Mouse (Mus musculus) intestine, embryonic 15.5 days (tissue): ENCODE measurements around the gene Mcpt2. TPM values are rescaled to one million over a fixed set of nuclear protein-coding genes. Genes with fewer than 3 reads are reported as not detected.
"Not testable (repeated sequence)": the region's sequence is repeated elsewhere in the genome, so short reads cannot be mapped to it uniquely, and the experiment has no call there.

Experiments used
- ATAC-seq: fragments of 200-750 bp; cut with Nextera tagmentation; 2 replicates; pipeline ENCODE4 v1.8.0; 2017; ENCODE audit warnings: moderate TSS enrichment, moderate library complexity
- H3K27ac ChIP-seq: fragments of 300-500 bp; sonication (generic); 2 replicates; pipeline ENCODE4 v1.5.1; 2015; ENCODE audit warnings: mild to moderate bottlenecking, inconsistent platforms
- H3K27me3 ChIP-seq: fragments of 300-500 bp; sonication (generic); replicated peaks from 2 replicates; pipeline ENCODE4 v1.6.1; 2015; ENCODE audit warnings: inconsistent platforms
- H3K36me3 ChIP-seq: fragments of 300-500 bp; sonication (generic); 2 replicates; pipeline ENCODE4 v1.6.1; 2015; ENCODE audit warnings: inconsistent platforms
- H3K4me1 ChIP-seq: fragments of 300-500 bp; sonication (generic); replicated peaks from 2 replicates; pipeline ENCODE4 v1.6.1; 2015; ENCODE audit warnings: inconsistent platforms
- H3K4me2 ChIP-seq: fragments of 300-500 bp; sonication (generic); replicated peaks from 2 replicates; pipeline ENCODE4 v1.6.1; 2015; ENCODE audit warnings: mild to moderate bottlenecking, inconsistent platforms
- H3K4me3 ChIP-seq: fragments of 300-500 bp; sonication (generic); replicated peaks from 2 replicates; pipeline ENCODE4 v1.5.1; 2015; ENCODE audit warnings: inconsistent platforms
- H3K9ac ChIP-seq: fragments of 300-500 bp; sonication (generic); 2 replicates; pipeline ENCODE4 v1.6.1; 2015; ENCODE audit warnings: inconsistent platforms
- H3K9me3 ChIP-seq: fragments of 300-500 bp; sonication (generic); 2 replicates; pipeline ENCODE4 v1.6.1; 2016; ENCODE audit warnings: inconsistent platforms
- WGBS: fragments of 180-500 bp; shearing (Covaris S2); methylation state at CpG from one replicate; pipeline ENCODE4 v1.1.7; 2015; 5-methylcytosine and 5-hydroxymethylcytosine counted together
- polyA plus RNA-seq: library from polyadenylated mRNA; unstranded; fragments of >200 nt; fragmentation: Nextera tagmentation; extraction: Ambion mirVana; gene quantifications from 2 replicates; pipeline ENCODE4 v1.2.1, GENCODE M21; 2015

The Mcpt2 gene
- 0.40 and 0.58 TPM in 2 replicates for polyA plus RNA-seq

GRCm38 (mm10) chr14:56041792-56042191 lies at the start of gene Mcpt2:
Gene Mcpt2, plus strand, starts transcription at chr14:56042041.
- not testable (repeated sequence) for H3K27me3 ChIP-seq, H3K27ac ChIP-seq, H3K9me3 ChIP-seq, H3K36me3 ChIP-seq, H3K9ac ChIP-seq, H3K4me2 ChIP-seq, H3K4me1 ChIP-seq, H3K4me3 ChIP-seq, ATAC-seq
- WGBS, result 81% methylated on average over 1 of the region's 1 CpGs

GRCm38 (mm10) chr14:56013147-56013546 lies 28.7 kb upstream of the Mcpt2 start:
- no peak overlapping the region for H3K27ac ChIP-seq
- no peaks in the 10 kb centered on the region for H3K36me3 ChIP-seq
- no peaks in the 10 kb centered on the region for H3K4me1 ChIP-seq
- no peaks in the 10 kb centered on the region for H3K9me3 ChIP-seq
- no peaks in the 10 kb centered on the region for H3K27me3 ChIP-seq
- 77% methylated on average over 3 of the region's 3 CpGs for whole genome bisulfite sequencing
- H3K4me2 ChIP-seq, result no peak overlapping the region
- ATAC-seq, result no peak
- H3K9ac ChIP-seq, result no peak overlapping the region
- no peak overlapping the region for H3K4me3 ChIP-seq

GRCm38 (mm10) chr14:56013924-56014323 lies 27.9 kb upstream of the Mcpt2 start:
- H3K27ac ChIP-seq, result no peak overlapping the region
- H3K4me3 ChIP-seq, result no peak overlapping the region
- no peak overlapping the region for H3K9ac ChIP-seq
- WGBS, result 91% methylated on average over 2 of the region's 2 CpGs
- H3K36me3 ChIP-seq, result no peaks in the 10 kb centered on the region
- H3K4me1 ChIP-seq, result no peaks in the 10 kb centered on the region
- no peaks in the 10 kb centered on the region for H3K9me3 ChIP-seq
- ATAC-seq, result no peak
- no peak overlapping the region for H3K4me2 ChIP-seq
- no peaks in the 10 kb centered on the region for H3K27me3 ChIP-seq

GRCm38 (mm10) chr14:56017671-56018070 lies 24.2 kb upstream of the Mcpt2 start, which contains the start of gene Mcpt1:
Gene Mcpt1, plus strand, starts transcription at chr14:56017971.
- 62% methylated on average over 3 of the region's 3 CpGs for WGBS
- H3K36me3 ChIP-seq, H3K4me2 ChIP-seq, H3K27ac ChIP-seq, H3K4me3 ChIP-seq, H3K27me3 ChIP-seq, H3K4me1 ChIP-seq, H3K9me3 ChIP-seq, H3K9ac ChIP-seq, ATAC-seq: not testable (repeated sequence)

- WGBS, result 51% methylated on average over 1 of the region's 1 CpGs
- no peak overlapping the region for H3K4me2 ChIP-seq
- no peak overlapping the region for H3K27ac ChIP-seq
- H3K27me3 ChIP-seq, result no peaks in the 10 kb centered on the region
- no peaks in the 10 kb centered on the region for H3K4me1 ChIP-seq
- H3K4me3 ChIP-seq, result no peak overlapping the region
- H3K36me3 ChIP-seq, result no peaks in the 10 kb centered on the region
- H3K9me3 ChIP-seq, result no peaks in the 10 kb centered on the region
- no peak for ATAC-seq
- no peak overlapping the region for H3K9ac ChIP-seq
Observed at GRCm38 (mm10) chr14:56019446-56019845, 22.4 kb upstream of the Mcpt2 start.

- WGBS, result 67% methylated on average over 4 of the region's 4 CpGs
- H3K4me3 ChIP-seq, H3K4me2 ChIP-seq, H3K4me1 ChIP-seq, H3K27me3 ChIP-seq, H3K9me3 ChIP-seq, H3K36me3 ChIP-seq, H3K9ac ChIP-seq, H3K27ac ChIP-seq, ATAC-seq: not testable (repeated sequence)
Observed at GRCm38 (mm10) chr14:56021305-56021704, 20.5 kb upstream of the Mcpt2 start.

GRCm38 (mm10) chr14:56030395-56030794 lies 11.4 kb upstream of the Mcpt2 start, which contains the start of gene Mcpt9:
Gene Mcpt9, minus strand, starts transcription at chr14:56030495.
- WGBS, result 76% methylated on average over 3 of the region's 3 CpGs
- H3K4me3 ChIP-seq, H3K4me1 ChIP-seq, H3K27me3 ChIP-seq, ATAC-seq, H3K27ac ChIP-seq, H3K9ac ChIP-seq, H3K9me3 ChIP-seq, H3K4me2 ChIP-seq, H3K36me3 ChIP-seq: not testable (repeated sequence)

GRCm38 (mm10) chr14:56034433-56034832 lies 7.4 kb upstream of the Mcpt2 start:
- 71% methylated on average over 2 of the region's 2 CpGs for WGBS
- no peak overlapping the region for H3K4me2 ChIP-seq
- H3K4me1 ChIP-seq, result no peaks in the 10 kb centered on the region
- no peak overlapping the region for H3K27ac ChIP-seq
- ATAC-seq, result peak; percentile 68; the same call in 1 of the 2 replicates
- H3K27me3 ChIP-seq, result no peaks in the 10 kb centered on the region
- H3K9ac ChIP-seq, result no peak overlapping the region
- H3K4me3 ChIP-seq, result no peak overlapping the region
- no peaks in the 10 kb centered on the region for H3K9me3 ChIP-seq
- H3K36me3 ChIP-seq, result no peaks in the 10 kb centered on the region

GRCm38 (mm10) chr14:56055408-56055807 lies 13.6 kb downstream of the Mcpt2 start:
- no peak for ATAC-seq
- Histone ChIP-seq H3K27me3 (no peaks in the 10 kb centered on the region), H3K36me3 (no peaks in the 10 kb centered on the region), H3K9me3 (no peaks in the 10 kb centered on the region), H3K27ac (no peak overlapping the region), H3K4me2 (no peak overlapping the region), H3K4me1 (no peaks in the 10 kb centered on the region), H3K9ac (no peak overlapping the region), H3K4me3 (no peak overlapping the region)
- WGBS, result 72% methylated on average over 3 of the region's 3 CpGs

- Histone ChIP-seq H3K27me3 (no peaks in the 10 kb centered on the region), H3K27ac (no peak overlapping the region), H3K4me1 (no peaks in the 10 kb centered on the region), H3K4me2 (no peak overlapping the region), H3K4me3 (no peak overlapping the region), H3K9me3 (no peaks in the 10 kb centered on the region), H3K9ac (no peak overlapping the region), H3K36me3 (no peaks in the 10 kb centered on the region)
- 57% methylated on average over 4 of the region's 4 CpGs for WGBS
- ATAC-seq, result no peak
Observed at GRCm38 (mm10) chr14:56057722-56058121, 15.9 kb downstream of the Mcpt2 start.

- not testable (repeated sequence) for ATAC-seq, H3K9me3 ChIP-seq, H3K9ac ChIP-seq, H3K27me3 ChIP-seq, H3K27ac ChIP-seq, H3K4me1 ChIP-seq, H3K36me3 ChIP-seq, H3K4me3 ChIP-seq, H3K4me2 ChIP-seq
- 66% methylated on average over 3 of the region's 3 CpGs for WGBS
Observed at GRCm38 (mm10) chr14:56062213-56062612, 20.4 kb downstream of the Mcpt2 start, which contains the start of gene Mcpt4. Gene Mcpt4, minus strand, starts transcription at chr14:56062313.

- ATAC-seq, result no peak
Observed at GRCm38 (mm10) chr14:56082016-56082415, 40.2 kb downstream of the Mcpt2 start.

GRCm38 (mm10) chr14:56085167-56085566 lies 43.3 kb downstream of the Mcpt2 start, which contains the start of gene Mcpt8:
Gene Mcpt8, minus strand, starts transcription at chr14:56085273.
- no peak within 1 kb of the TSS for H3K4me2 ChIP-seq
- H3K36me3 ChIP-seq, result no peaks in the 10 kb centered on the region
- H3K27me3 ChIP-seq, result no peaks in the 10 kb centered on the region
- no peaks in the 10 kb centered on the region for H3K4me1 ChIP-seq
- no peaks in the 10 kb centered on the region for H3K9me3 ChIP-seq
- no peak within 1 kb of the TSS for H3K27ac ChIP-seq
- H3K4me3 ChIP-seq, result no peak within 1 kb of the TSS
- no peak for ATAC-seq
- no peak within 1 kb of the TSS for H3K9ac ChIP-seq
- 91% methylated on average over 2 of the region's 2 CpGs for WGBS

More at GRCm38 (mm10) chr14:56082016-56082415, 40.2 kb downstream of the Mcpt2 start:
- H3K4me1 ChIP-seq, result no peaks in the 10 kb centered on the region
- H3K27ac ChIP-seq, result no peak overlapping the region
- no peak overlapping the region for H3K4me3 ChIP-seq
- no peaks in the 10 kb centered on the region for H3K36me3 ChIP-seq
- no peaks in the 10 kb centered on the region for H3K9me3 ChIP-seq
- H3K27me3 ChIP-seq, result no peaks in the 10 kb centered on the region
- 81% methylated on average over 4 of the region's 4 CpGs for WGBS
- no peak overlapping the region for H3K9ac ChIP-seq
- no peak overlapping the region for H3K4me2 ChIP-seq
